27 mouse cellular contexts compared by ENCODE assay signal in the genomic region with DNA sequence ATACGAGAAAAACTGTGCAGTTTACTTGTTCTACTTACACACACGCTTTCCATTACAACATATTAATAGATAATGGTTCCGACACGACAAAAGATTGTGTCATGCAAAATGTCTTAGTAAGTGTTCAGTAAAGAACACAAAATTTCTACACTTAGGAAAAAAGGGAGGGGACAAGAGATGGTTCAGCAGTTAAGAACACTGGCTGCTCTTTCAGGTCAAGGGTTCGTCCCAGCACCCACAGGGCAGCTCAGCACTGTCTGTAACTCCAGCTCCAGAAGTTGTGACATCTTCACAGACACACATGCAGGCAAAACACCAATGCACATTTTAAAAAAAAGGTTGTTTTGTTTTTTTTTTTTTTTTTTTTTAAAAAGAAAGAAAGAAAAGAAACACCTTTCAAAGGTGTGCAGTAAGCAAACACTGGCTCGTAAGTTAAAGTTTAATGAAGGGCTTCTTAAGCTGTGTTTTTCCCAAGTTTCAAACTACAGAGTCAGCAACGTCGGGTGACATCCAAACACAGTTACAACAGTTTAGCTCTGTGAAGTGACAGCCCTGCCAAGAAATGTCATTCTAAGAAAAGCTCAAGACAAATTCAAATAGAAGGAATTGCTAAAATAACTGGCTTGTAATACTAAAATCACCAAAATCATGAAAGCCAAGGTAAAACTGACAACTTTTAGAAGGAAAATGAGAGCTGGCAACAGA. TPM values are rescaled to one million over a fixed set of nuclear protein-coding genes. Genes with fewer than 3 reads are reported as not detected.
A peak's percentile ranks its signal among the peaks of the same experiment; 100 is the strongest.
DNase-seq lines count a peak whose midpoint lies in the region; ATAC-seq and TF ChIP-seq lines count a peak whose summit lies in the region.
"Had no signal": no experiment of that assay in that cellular context is flagged by ENCODE, and none has a peak within 500 bp of the region (broad histone marks: within the 10 kb centered on the region; RNA-seq: fewer than 3 reads in every experiment).

No protein-coding gene starts in this region.

- H3K4me2 ChIP-seq in kidney, embryonic 16.5 days (replicated peaks; ENCODE audit: low read depth, low read length): no peak overlapping the region
- no peak overlapping the region for H3K4me2 ChIP-seq in forebrain, postnatal 0 days (ENCODE audit: low read depth)
- H3K4me2 ChIP-seq: heart, embryonic 11.5 days; liver, embryonic 11.5 days; lung, embryonic 14.5 days; neural tube, embryonic 13.5 days had no signal

- H3K4me1 ChIP-seq in kidney, embryonic 16.5 days (ENCODE audit: insufficient read depth, low read length): peaks cover 27% of the 10 kb centered on the region
- peaks cover 6% of the 10 kb centered on the region; the same call in 1 of the 2 replicates for H3K4me1 ChIP-seq in forebrain, postnatal 0 days (ENCODE audit: insufficient read depth)

- WGBS in kidney, embryonic 16.5 days: 76% methylated on average over 8 of the region's 8 CpGs
- WGBS in forebrain, postnatal 0 days: 79% methylated on average over 8 of the region's 8 CpGs

- H3K9me3 ChIP-seq in kidney, embryonic 16.5 days (ENCODE audit: low read length): no peaks in the 10 kb centered on the region
- H3K9me3 ChIP-seq in forebrain, postnatal 0 days (ENCODE audit: low read length): no peaks in the 10 kb centered on the region
- H3K9me3 ChIP-seq: limb, embryonic 10.5 days; neural tube, embryonic 13.5 days had no signal

- H3K36me3 ChIP-seq in kidney, embryonic 16.5 days (ENCODE audit: insufficient read depth, low read length): peaks cover 21% of the 10 kb centered on the region
- peaks cover 8% of the 10 kb centered on the region; the same call in 1 of the 2 replicates for H3K36me3 ChIP-seq in forebrain, postnatal 0 days (ENCODE audit: insufficient read depth)

- no peaks in the 10 kb centered on the region for H3K27me3 ChIP-seq in kidney, embryonic 16.5 days (ENCODE audit: insufficient read depth, low read length)
- H3K27me3 ChIP-seq in forebrain, postnatal 0 days (ENCODE audit: insufficient read depth, low read length): no peaks in the 10 kb centered on the region
- H3K27me3 ChIP-seq: neural tube, embryonic 13.5 days had no signal

- H3K27ac ChIP-seq in kidney, embryonic 16.5 days (ENCODE audit: low read length): no peak overlapping the region
- no peak overlapping the region for H3K27ac ChIP-seq in forebrain, postnatal 0 days (ENCODE audit: low read depth, low read length)
- H3K27ac ChIP-seq: hindbrain, postnatal 0 days; limb, embryonic 10.5 days; macrophage; neural tube, embryonic 13.5 days had no signal

- peak; percentile 25 for DNase-seq in kidney, adult 18-20 months
- DNase-seq in 416B (ENCODE audit: low read depth) (peak; percentile 17), adipocyte (ENCODE audit: low spot score) (peak; percentile 71)
- peak; percentile 34 for DNase-seq in kidney, postnatal 14 days
- no peak for DNase-seq in forebrain, postnatal 0 days
- DNase-seq in cerebellum, adult 18-20 months: no peak
- DNase-seq: adrenal gland, postnatal 25 days; cerebellum, adult 9-11 months; heart, postnatal 10 days; lung, embryonic 14.5 days; right cerebral cortex, postnatal 4 days; thymus, postnatal 14 days had no signal

- H3K9ac ChIP-seq in kidney, embryonic 16.5 days (replicated peaks; ENCODE audit: low read length): no peak overlapping the region
- H3K9ac ChIP-seq in forebrain, postnatal 0 days: no peak overlapping the region
- H3K9ac ChIP-seq: lung, embryonic 14.5 days; neural tube, embryonic 13.5 days had no signal

- no peak for TF ChIP-seq CTCF in forebrain, postnatal 0 days (IDR thresholded peaks at IDR 0.05; ENCODE audit: low read depth)

- no peak overlapping the region for H3K4me3 ChIP-seq in kidney, embryonic 16.5 days (ENCODE audit: low read length)
- no peak overlapping the region for H3K4me3 ChIP-seq in forebrain, postnatal 0 days (ENCODE audit: low read depth, low read length)
- H3K4me3 ChIP-seq: layer of hippocampus, adult 2 months; limb, embryonic 10.5 days; myocyte; neural tube, embryonic 13.5 days had no signal

- ATAC-seq in kidney, embryonic 16.5 days (ENCODE audit: low FRiP score, low TSS enrichment): no peak
- ATAC-seq in forebrain, postnatal 0 days: no peak
- ATAC-seq: activated CD4-positive, CD25-positive, alpha-beta regulatory T cell, adult 4 months; hindbrain, postnatal 0 days; intestine, postnatal 0 days; midbrain, embryonic 16.5 days had no signal

RNA-seq across cellular contexts. Expression of gene St13, which starts 5.5 kb away (rescaled TPM):
- 192 and 194 TPM in 2 replicates for polyA plus RNA-seq in kidney, embryonic 16.5 days (2015; fragmentation: Nextera tagmentation; extraction: Ambion mirVana)
- 140 and 143 TPM in 2 replicates for total RNA-seq in forebrain, postnatal 0 days (2014; rRNA removed)
- 206 and 223 TPM in 2 replicates for polyA plus RNA-seq in forebrain, postnatal 0 days (2015; fragmentation: Nextera tagmentation; extraction: Ambion mirVana)

RNA-seq across cellular contexts. Expression of gene Xpnpep3, which starts 5.6 kb away (rescaled TPM):
- 10.9 and 13.9 TPM in 2 replicates for polyA plus RNA-seq in kidney, embryonic 16.5 days (2015; fragmentation: Nextera tagmentation; extraction: Ambion mirVana)
- 6.5 and 8.5 TPM in 2 replicates for total RNA-seq in forebrain, postnatal 0 days (2014; rRNA removed)
- polyA plus RNA-seq in forebrain, postnatal 0 days (2015; fragmentation: Nextera tagmentation; extraction: Ambion mirVana): 4.3 and 7.4 TPM in 2 replicates

RNA-seq across cellular contexts. Expression of gene Dnajb7, which starts 13.7 kb away (rescaled TPM):
- polyA plus RNA-seq in kidney, embryonic 16.5 days (2015; fragmentation: Nextera tagmentation; extraction: Ambion mirVana): 1.3 and 3.4 TPM in 2 replicates
- not detected in 2 replicates for total RNA-seq in forebrain, postnatal 0 days (2014; rRNA removed)
- 0.18 TPM in 1 of 2 replicates, not detected in the other for polyA plus RNA-seq in forebrain, postnatal 0 days (2015; fragmentation: Nextera tagmentation; extraction: Ambion mirVana)
- total RNA-seq: adrenal gland, postnatal 25 days; gastrocnemius, adult 18-20 months; heart, postnatal 10 days; hindbrain, postnatal 0 days; layer of hippocampus, adult 2 months; layer of hippocampus, postnatal 25 days had no signal
- polyA plus RNA-seq: cortical plate, adult 2 months had no signal

RNA-seq across cellular contexts. Expression of gene Slc25a17, which starts 33.8 kb away (rescaled TPM):
- 134 and 148 TPM in 2 replicates for polyA plus RNA-seq in kidney, embryonic 16.5 days (2015; fragmentation: Nextera tagmentation; extraction: Ambion mirVana)
- 78.8 and 80.7 TPM in 2 replicates for total RNA-seq in forebrain, postnatal 0 days (2014; rRNA removed)
- 121 and 123 TPM in 2 replicates for polyA plus RNA-seq in forebrain, postnatal 0 days (2015; fragmentation: Nextera tagmentation; extraction: Ambion mirVana)

Comparison
In these comparisons a context has a peak if more than half of its experiments do, and no peak if none do; other contexts are left out.
1. DNase-seq: peak in kidney, adult 18-20 months (single experiment), 416B (single experiment), adipocyte (single experiment) and kidney, postnatal 14 days (single experiment); none in forebrain, postnatal 0 days (single experiment) and cerebellum, adult 18-20 months (0 of 2).